Mouse (Mus musculus): ENCODE results near the gene D10Wsu102e. TPM values are rescaled to one million over a fixed set of nuclear protein-coding genes. Genes with fewer than 3 reads are reported as not detected.
"Not testable (repeated sequence)": the region's sequence is repeated elsewhere in the genome, so short reads cannot be mapped to it uniquely, and the experiment has no call there.

The D10Wsu102e gene
- total RNA-seq, 2 experiments from 2014 or later: 0.70 to 0.84 TPM

DNA sequence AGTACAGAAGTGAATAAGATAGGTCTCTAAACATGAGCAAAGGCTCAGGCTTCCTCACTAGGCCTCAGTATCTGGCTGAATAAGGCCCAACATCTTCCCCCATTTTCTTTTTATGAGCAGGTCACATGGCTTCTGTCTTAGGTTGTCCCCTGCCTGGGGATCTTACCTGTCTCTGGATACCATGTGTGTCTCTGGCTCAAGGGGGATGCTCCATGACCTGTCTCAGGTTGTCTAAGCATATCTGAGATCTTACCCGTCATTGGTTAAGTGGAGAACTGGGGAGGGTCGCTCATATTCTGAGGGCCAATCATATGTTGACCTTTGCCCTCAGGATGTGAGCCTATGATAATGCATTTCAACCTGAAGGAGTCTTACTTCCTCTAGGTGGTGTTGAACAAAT, 20.5 kb downstream of the D10Wsu102e start:
- no peak for DNase-seq
- intact Hi-C loops (cut with DNase I): no loop called here
- Histone ChIP-seq H3K27ac (no peak overlapping the region), H3K4me3 (no peak overlapping the region)
- TF ChIP-seq CTCF (IDR thresholded peaks at IDR 0.05): no peak

DNA sequence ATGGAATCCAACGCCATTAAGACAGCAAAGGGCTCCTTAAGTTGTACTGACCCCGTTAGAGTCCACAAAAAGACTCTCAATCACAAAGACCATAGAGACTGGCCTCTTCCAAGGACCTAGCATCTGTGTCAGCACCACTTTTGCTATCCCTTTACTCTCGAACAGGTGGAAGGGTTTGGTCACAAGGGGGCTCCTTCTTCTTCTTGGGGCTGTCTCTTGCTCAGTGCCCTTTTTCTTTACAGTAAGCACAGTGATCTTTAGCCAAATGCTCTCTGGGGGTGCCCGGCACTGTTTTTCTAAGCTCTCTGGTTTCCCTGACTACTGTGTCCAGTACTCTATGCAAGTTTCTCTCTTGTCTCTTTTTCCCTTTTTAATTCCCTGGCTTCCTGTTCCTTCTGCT, 22.5 kb downstream of the D10Wsu102e start:
- intact Hi-C loops (cut with DNase I): no loop called here
- no peak for TF ChIP-seq CTCF (IDR thresholded peaks at IDR 0.05)
- H3K27ac ChIP-seq: no peak overlapping the region
- DNase-seq: no peak
- H3K4me3 ChIP-seq: no peak overlapping the region

DNA sequence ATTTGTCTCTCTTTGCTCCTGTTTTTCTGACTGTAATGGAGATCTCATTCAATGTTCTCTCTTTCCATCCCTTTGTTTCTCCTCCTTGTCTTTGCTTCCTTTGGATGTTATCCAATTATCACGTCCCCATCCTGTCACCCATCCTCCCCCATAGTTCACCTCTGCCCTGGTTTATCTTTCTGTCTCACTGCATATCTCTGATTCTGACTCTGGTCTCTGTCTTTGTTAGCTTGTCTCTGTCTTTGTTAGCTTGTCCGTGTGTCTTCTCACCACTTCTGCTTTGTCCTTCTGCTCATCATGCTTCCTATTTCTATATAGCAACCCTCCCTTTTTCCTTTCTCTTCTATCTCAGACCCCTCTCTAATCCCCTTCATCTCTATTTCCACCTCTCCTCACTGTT, 23.0 kb downstream of the D10Wsu102e start:
- intact Hi-C loops (cut with DNase I): no loop called here
- Histone ChIP-seq H3K4me3 (no peak overlapping the region), H3K27ac (no peak overlapping the region)
- no peak for TF ChIP-seq CTCF (IDR thresholded peaks at IDR 0.05)
- DNase-seq: no peak

DNA sequence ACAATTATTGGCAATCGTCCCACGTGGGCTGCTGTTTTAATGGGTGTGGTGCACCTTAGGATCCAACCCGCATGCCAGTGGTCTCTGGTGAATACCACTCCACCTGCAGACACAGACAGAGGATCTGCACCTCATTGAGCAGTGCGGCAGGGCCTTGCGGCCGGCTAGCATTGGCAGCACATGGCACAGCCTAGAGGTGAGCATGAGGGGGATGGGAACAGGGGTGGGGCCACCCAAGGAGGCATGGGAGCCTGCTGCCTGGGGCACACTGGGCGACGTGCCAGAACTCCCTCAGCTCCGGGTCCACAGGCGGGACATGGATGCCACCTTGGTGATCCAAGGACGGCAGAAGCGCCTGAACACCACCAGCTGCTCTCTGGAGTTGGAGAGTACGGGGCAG, 23.8 kb downstream of the D10Wsu102e start:
- no peak for TF ChIP-seq CTCF (IDR thresholded peaks at IDR 0.05)
- Histone ChIP-seq H3K4me3 (no peak overlapping the region), H3K27ac (no peak overlapping the region)
- intact Hi-C loops (cut with DNase I): no loop called here
- no peak for DNase-seq

DNA sequence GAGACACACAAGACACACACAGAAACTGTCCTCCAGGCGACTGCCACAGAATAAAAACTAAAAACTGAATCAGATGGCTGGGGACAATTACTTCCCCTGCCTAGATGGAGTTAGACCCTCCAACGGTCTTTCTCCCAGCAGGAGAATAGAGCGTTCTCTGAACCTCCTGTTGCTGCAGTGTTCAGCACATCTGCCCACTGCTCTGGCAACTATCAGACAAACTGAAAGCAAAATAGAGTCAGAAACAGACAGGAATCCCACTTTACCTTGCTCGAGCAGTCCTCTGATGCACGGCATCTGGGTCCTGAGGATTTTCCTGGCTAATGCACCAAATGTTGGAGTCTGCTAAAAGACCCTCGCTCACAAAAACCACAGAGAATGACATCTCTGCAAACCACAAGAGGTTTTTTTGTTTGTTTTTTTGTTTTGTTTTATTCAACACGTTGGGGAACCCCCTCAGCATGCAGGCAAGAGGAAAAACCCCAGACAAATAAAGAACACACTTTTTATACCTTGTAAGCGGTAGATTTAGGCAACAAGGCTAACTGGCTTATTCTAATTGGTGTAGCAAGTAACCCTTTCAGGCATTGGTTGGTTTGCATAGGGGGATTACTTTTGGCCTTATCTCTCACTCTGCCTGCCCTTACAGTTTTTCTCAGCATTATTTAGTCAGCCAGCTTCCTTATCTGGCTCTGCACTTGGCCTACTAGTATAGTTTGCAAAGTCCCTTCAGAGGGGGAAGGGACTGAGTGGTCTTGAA, 24.6 kb downstream of the D10Wsu102e start:
- Histone ChIP-seq H3K27ac (no peak overlapping the region), H3K4me3 (no peak overlapping the region)
- TF ChIP-seq CTCF (IDR thresholded peaks at IDR 0.05): no peak
- intact Hi-C loops (cut with DNase I): no loop called here
- no peak for DNase-seq

DNA sequence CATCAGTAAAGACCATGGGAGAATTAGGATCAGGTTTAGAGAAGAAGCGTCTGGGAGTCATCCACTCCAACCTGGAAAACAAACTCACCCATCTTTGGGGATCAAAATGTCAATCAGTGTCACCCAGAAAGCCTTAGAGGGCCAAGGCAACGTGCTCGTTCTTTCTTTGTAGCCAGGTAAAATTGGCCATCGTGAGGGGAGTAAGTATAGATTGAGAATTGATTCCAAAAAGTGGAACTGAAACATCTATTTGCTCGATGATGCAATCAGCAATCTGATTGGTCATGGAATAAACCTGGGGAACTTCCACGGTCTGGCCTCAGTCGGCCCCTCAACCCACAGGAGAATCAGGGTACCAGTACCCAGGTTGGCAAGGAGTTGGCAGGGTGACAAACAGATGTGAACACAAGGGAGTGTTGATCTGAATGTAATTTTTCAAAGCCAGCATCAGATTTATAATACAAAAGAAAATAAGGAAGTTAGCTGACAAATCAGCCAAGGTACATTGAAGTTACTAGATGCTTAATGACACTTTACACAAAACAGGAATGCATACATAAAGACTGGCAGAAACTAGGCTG, 25.4 kb downstream of the D10Wsu102e start:
- Histone ChIP-seq H3K4me3 (no peak overlapping the region), H3K27ac (no peak overlapping the region)
- DNase-seq: no peak
- intact Hi-C loops (cut with DNase I): no loop called here
- no peak for TF ChIP-seq CTCF (IDR thresholded peaks at IDR 0.05)

DNA sequence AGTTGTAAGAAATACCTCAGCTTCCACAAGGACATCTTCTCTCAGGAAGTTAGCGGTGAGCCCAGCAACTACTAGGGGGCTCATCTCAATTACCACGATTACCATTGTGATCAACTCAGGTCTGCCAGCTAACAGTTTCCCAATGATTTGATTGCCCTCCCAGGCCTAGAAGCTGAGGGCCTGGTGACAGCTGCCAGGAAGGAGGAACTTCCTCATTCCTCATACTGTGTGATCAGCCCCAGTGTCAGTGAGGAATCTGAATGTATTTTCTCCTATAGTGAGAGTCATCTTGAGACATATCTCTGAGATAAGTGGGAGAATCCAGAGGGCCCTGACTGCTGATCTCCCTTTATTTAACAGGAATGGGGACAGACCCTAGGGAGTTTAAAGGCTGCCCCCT, 37.3 kb downstream of the D10Wsu102e start:
- no peak for DNase-seq
- Histone ChIP-seq H3K27ac (no peak overlapping the region), H3K4me3 (no peak overlapping the region)
- TF ChIP-seq CTCF (IDR thresholded peaks at IDR 0.05): no peak
- intact Hi-C loops (cut with DNase I): no loop called here

DNA sequence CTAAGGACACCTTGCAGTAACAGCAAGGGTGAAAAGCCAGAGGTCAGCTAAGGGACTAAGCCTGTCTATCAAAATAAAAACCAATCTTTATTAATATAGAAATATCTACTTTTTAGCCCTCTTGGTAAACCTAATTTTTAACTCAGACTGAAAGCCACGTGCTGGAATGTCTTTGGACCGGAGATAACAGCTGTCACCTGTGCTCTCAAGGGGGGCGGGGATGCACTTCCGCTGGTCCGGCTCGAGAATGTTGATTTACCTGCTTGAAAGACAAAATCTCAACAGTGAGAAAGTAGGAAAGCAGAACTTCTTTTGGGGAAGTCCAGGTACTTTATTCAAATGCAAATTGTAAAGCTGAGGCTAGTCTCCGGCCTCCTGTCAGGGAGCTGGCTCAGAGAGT, 40.9 kb downstream of the D10Wsu102e start:
- DNase-seq; H3K27ac ChIP-seq; H3K4me3 ChIP-seq; intact Hi-C loops (cut with DNase I): not testable (repeated sequence)

DNA sequence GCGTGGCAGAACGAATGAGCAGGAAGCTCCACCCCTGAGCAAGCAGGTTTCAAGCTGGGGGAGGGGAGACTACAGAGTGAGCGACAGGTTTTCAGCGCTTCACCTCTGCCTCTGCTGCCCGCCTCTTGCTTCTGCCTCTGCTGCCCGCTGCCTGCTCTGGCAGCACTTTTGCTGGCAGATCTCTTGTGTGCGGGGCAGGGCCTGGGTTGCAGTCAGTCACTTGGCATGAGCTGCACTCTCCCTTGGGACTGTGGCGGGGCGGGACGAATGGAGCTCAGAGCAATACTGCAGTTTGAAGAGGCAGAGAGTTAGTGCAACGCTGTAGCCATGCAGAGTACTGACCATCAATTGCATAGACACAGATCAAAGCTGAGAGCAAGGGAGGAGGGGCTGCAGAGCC, 45.0 kb downstream of the D10Wsu102e start:
- H3K4me3 ChIP-seq: no peak overlapping the region
- DNase-seq: peak; percentile 24

DNA sequence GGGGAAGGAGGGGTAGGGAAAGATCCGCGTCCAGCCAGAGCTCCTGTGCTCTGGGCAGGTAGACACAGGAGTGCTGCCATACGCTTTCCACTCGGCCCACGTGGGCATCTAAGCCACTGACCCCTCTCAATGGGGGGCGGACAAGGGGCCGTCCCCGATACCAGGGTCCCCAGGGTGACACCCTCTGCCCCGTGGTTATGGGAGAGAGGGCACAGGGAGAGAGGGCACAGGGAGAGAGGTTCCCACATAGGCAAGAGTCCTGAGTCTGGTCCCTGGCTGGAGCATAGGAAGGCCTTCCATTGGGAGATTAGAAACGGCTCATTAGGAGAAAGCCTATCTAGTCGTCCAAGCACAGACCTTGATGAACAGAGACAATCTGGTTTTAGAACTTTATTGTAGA, 45.7 kb downstream of the D10Wsu102e start:
- DNase-seq: no peak
- no peak for TF ChIP-seq CTCF (IDR thresholded peaks at IDR 0.05)
- intact Hi-C loops (cut with DNase I): no loop called here
- Histone ChIP-seq H3K4me3 (no peak overlapping the region), H3K27ac (no peak overlapping the region)

More for the DNA sequence above, 45.0 kb downstream of the D10Wsu102e start:
- no peak overlapping the region for H3K27ac ChIP-seq
- intact Hi-C loops (cut with DNase I): no loop called here
- no peak for TF ChIP-seq CTCF (IDR thresholded peaks at IDR 0.05)

DNA sequence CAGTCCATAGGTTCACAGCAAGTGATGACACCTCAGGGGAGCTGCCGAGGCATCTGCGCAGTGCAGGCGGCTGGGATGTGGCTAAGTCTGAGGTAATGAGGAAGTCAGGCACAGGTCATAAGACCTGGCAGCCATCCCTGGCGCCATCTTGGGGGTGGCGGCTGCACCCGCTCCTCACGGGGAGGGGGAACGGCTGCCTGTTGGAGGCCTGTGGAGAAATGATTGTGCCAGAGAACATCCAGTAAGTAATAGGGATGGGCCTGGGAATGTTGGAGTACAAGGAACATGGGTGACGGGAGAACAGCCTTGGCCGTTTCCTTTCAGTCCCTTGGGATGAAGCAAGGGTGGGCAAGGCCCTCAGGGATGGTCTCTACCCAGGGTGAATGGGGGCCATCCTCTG, 47.1 kb downstream of the D10Wsu102e start:
- H3K27ac ChIP-seq: no peak overlapping the region
- no peak for DNase-seq
- no peak for TF ChIP-seq CTCF (IDR thresholded peaks at IDR 0.05)
- H3K4me3 ChIP-seq: no peak overlapping the region
- intact Hi-C loops (cut with DNase I): no loop called here

DNA sequence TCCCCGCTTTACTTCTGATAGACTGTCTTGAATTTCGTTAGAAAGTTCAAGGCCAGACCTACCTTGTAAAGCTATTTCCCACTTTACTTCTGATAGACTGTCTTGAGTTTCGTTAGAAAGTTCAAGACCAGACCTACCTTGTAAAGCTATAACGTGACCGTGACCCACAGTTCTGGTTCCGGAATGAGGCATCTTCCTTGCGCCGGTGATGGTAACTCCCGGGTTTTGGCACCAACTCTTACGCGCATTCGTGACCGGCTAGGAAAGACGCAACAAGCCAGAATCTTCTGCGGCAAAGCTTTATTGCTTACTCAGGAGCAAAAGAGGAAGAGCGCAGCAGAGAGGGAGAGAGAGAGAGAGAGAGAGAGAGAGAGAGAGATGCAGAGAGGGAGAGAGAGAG, 58.4 kb downstream of the D10Wsu102e start:
- H3K4me3 ChIP-seq; DNase-seq; H3K27ac ChIP-seq; intact Hi-C loops (cut with DNase I): not testable (repeated sequence)

DNA sequence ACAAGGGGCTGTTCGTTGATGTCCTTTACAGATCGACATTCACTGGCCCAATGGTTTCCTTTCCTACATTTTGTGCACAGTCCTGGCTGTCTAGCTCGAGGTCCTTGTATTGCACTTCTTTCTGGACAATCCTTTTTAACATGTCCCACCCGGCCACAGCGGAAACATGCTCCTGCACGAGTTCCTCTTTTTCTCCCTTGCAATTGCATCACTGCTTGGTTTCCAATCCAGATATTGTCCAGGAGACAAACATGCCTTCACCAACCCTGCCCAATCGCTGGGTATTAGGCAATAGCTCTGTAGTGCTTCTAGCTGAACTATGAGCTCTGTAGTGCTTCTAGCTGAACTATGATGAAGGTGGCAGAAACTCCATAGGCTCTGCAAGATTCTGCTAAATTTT, 88.6 kb downstream of the D10Wsu102e start:
- intact Hi-C loops (cut with DNase I): no loop called here
- H3K27ac ChIP-seq: no peak overlapping the region
- H3K4me3 ChIP-seq: no peak overlapping the region
- TF ChIP-seq CTCF (IDR thresholded peaks at IDR 0.05): no peak
- no peak for DNase-seq

DNA sequence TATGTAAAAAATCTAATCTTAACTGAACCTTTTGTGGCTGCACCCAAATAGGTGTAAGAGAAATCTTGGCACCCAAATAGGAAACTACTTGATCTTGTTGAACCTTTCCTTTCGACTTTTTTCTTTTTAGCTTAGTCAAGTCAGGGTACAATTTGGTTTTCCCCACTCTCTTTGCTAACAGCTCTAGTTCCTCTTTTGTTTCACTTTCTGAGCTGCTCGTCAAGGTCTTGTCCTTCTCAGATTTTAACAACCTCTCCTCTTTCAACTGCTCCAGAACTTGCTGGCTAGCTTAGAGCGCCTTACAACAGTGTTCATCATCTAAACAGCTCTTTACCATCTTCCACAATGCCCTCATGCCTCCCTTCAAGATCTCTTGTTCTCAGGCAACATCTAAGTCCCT, 97.5 kb downstream of the D10Wsu102e start:
- intact Hi-C loops (cut with DNase I): no loop called here

More for the DNA sequence above, 97.5 kb downstream of the D10Wsu102e start:
- no peak for DNase-seq
- Histone ChIP-seq H3K4me3 (no peak overlapping the region), H3K27ac (no peak overlapping the region)
- no peak for TF ChIP-seq CTCF (IDR thresholded peaks at IDR 0.05)
